Mouse (Mus musculus) heart, embryonic 13.5 days (tissue): ENCODE measurements around the gene Patl1. TPM values are rescaled to one million over a fixed set of nuclear protein-coding genes. Genes with fewer than 3 reads are reported as not detected.
"Not testable (repeated sequence)": the region's sequence is repeated elsewhere in the genome, so short reads cannot be mapped to it uniquely, and the experiment has no call there.

Experiments
- ATAC-seq: fragments of 200-750 bp; cut with Nextera tagmentation; 2 replicates; pipeline ENCODE4 v1.8.0; 2017; ENCODE audit warnings: moderate TSS enrichment; ENCODE audit not compliant: insufficient number of reproducible peaks, low FRiP score, low TSS enrichment; ENCODE audit errors: extremely low read depth
- H3K27ac ChIP-seq: fragments of 300-500 bp; sonication (generic); replicated peaks from 2 replicates; pipeline ENCODE4 v1.5.1; 2015; ENCODE audit warnings: moderate library complexity, mild to moderate bottlenecking, inconsistent platforms
- H3K27me3 ChIP-seq: fragments of 300-500 bp; sonication (generic); replicated peaks from 2 replicates; pipeline ENCODE4 v1.6.1; 2015; ENCODE audit warnings: mild to moderate bottlenecking, inconsistent platforms
- H3K36me3 ChIP-seq: fragments of 300-500 bp; sonication (generic); 2 replicates; pipeline ENCODE4 v1.6.1; 2015; ENCODE audit warnings: mild to moderate bottlenecking, inconsistent platforms
- H3K4me1 ChIP-seq: fragments of 300-500 bp; sonication (generic); 2 replicates; pipeline ENCODE4 v1.6.1; 2015; ENCODE audit warnings: inconsistent platforms
- H3K4me2 ChIP-seq: fragments of 300-500 bp; sonication (generic); 2 replicates; pipeline ENCODE4 v1.6.1; 2015; ENCODE audit warnings: inconsistent platforms, mild to moderate bottlenecking, moderate library complexity
- H3K4me3 ChIP-seq: fragments of 300-500 bp; sonication (generic); 2 replicates; pipeline ENCODE4 v1.5.1; 2015; ENCODE audit warnings: moderate library complexity, mild to moderate bottlenecking, inconsistent platforms
- H3K9ac ChIP-seq: fragments of 300-500 bp; sonication (generic); 2 replicates; pipeline ENCODE4 v1.6.1; 2015; ENCODE audit warnings: inconsistent platforms, mild to moderate bottlenecking, moderate library complexity
- H3K9me3 ChIP-seq: fragments of 300-500 bp; sonication (generic); 2 replicates; pipeline ENCODE4 v1.6.1; 2016; ENCODE audit warnings: inconsistent platforms
- WGBS: fragments of 180-500 bp; shearing (Covaris S2); methylation state at CpG from one replicate; pipeline ENCODE4 v1.1.7; 2015; ENCODE audit warnings: mixed read lengths; 5-methylcytosine and 5-hydroxymethylcytosine counted together
- polyA plus RNA-seq: library from polyadenylated mRNA; unstranded; fragments of >200 nt; fragmentation: Nextera tagmentation; extraction: Ambion mirVana; gene quantifications from 2 replicates; pipeline ENCODE4 v1.2.1, GENCODE M21; 2015

Gene Patl1
- polyA plus RNA-seq, 1 experiment from 2014 or later, result 16.0 TPM

DNA sequence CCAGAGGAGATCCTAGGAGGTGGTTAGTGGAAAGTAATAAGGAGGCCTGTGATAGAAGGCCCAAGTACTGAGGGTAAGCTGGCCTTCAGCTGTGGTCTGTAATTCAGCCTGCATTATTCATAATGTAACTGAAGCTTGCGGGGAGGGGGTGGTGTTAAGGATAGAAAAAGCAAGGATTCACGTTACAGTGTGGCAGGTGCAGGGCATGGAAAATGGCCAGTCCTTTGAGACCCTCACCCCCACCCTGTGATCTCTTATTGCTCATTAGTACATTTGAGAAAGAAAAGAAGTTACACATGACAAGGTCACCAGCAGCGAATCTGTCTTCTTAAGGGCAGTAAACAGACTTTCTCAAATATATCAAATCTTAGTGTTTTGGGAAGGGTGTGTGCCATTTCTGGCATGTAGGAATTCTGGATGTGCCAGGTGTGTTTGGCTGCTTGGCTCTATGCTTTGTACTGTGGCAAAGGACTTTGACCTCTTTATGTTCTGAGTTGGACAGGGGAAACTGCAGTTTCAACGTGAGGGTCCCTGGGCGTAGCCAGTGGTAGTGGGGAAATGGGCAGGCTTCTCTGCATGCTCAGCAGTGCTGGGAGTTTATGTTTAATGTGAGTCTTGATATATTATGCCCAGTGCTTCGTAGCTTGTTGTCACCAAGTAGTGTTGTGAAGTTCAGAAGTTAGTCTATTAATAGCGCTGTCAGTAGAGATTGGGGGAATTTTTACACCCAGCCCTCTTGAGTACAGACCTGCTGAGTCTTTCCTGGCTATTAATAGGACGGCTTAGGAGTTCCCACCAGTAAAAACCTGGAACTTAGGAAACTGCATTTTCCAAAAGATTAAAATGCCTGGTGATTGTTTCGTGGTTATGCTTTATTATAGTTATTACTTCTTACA lies 57.2 kb downstream of the Patl1 start:
- Histone ChIP-seq H3K4me2 (peak overlapping the region; percentile 67), H3K27me3 (no peaks in the 10 kb centered on the region), H3K4me3 (peak overlapping the region; percentile 31), H3K27ac (peak overlapping the region; percentile 96), H3K36me3 (peaks cover 56% of the 10 kb centered on the region), H3K4me1 (peaks cover 58% of the 10 kb centered on the region), H3K9me3 (no peaks in the 10 kb centered on the region), H3K9ac (peak overlapping the region; percentile 67)
- ATAC-seq, result no peak
- WGBS, result 49% methylated on average over 9 of the region's 9 CpGs

DNA sequence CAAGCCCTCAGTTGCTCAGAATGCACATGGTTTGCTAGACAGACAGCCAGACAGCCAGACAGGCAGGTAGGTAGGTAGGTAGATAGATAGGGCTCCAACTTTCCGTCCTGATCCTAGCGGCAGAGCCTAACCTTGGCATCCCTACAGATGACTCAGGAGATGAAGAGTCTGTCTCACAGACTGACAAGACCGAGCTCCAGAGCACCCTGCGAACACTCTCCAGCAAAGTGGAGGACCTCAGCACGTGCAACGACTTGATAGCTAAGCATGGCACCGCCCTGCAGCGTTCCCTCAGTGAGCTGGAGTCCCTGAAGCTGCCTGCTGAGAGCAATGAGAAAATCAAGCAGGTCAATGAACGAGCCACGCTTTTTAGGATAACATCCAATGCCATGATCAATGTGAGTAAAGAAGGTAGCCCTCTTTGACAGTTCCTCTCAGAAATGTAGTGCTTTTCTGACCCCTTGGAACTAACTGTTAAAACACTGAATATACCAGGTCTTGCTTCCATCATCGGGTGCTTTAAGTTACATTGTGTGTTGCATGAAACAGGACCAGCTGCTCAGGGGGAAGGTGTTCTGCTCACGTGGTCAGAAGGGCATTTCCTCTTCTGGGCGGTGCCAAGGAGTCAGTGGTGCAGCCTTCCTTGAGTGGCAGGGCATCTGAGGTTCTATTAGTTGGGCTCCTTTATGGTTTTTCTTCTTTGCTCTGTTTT lies 61.5 kb downstream of the Patl1 start:
- 83% methylated on average over 13 of the region's 13 CpGs for WGBS
- H3K27ac ChIP-seq, result no peak overlapping the region
- H3K36me3 ChIP-seq, result peaks cover 91% of the 10 kb centered on the region
- H3K9me3 ChIP-seq, result no peaks in the 10 kb centered on the region
- peaks cover 67% of the 10 kb centered on the region for H3K4me1 ChIP-seq
- H3K27me3 ChIP-seq, result no peaks in the 10 kb centered on the region
- no peak overlapping the region for H3K4me2 ChIP-seq
- H3K4me3 ChIP-seq, result no peak overlapping the region
- ATAC-seq, result no peak
- H3K9ac ChIP-seq, result no peak overlapping the region; the same call in 1 of the 2 replicates

DNA sequence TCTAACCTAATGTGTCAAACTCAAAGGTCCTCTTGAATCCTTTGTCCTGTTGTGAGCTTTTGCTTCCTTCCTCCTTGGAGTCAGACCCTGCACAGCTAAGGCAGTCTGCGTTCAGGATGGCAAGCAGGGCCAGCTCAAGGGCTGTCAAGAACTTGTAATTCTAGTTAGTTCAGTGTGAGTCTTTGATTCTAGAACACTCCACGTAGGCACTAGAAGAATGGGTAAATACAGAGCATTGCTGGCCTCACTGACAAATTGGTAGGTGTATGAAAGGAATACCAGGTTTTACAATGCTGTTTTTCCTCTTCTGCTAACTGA lies 62.0 kb downstream of the Patl1 start:
- H3K36me3 ChIP-seq, result peaks cover 91% of the 10 kb centered on the region
- no peaks in the 10 kb centered on the region for H3K27me3 ChIP-seq
- H3K4me1 ChIP-seq, result peaks cover 62% of the 10 kb centered on the region
- no peak overlapping the region for H3K4me3 ChIP-seq
- 83% methylated on average over 2 of the region's 2 CpGs for WGBS
- no peak for ATAC-seq
- no peaks in the 10 kb centered on the region for H3K9me3 ChIP-seq
- H3K27ac ChIP-seq, result no peak overlapping the region
- no peak overlapping the region for H3K4me2 ChIP-seq
- no peak overlapping the region; the same call in 1 of the 2 replicates for H3K9ac ChIP-seq

- ATAC-seq, result no peak
- peaks cover 100% of the 10 kb centered on the region for H3K36me3 ChIP-seq
- WGBS, result 57% methylated on average over 4 of the region's 4 CpGs
- no peak overlapping the region for H3K4me3 ChIP-seq
- peaks cover 52% of the 10 kb centered on the region for H3K4me1 ChIP-seq
- H3K27ac ChIP-seq, result peak overlapping the region; percentile 74
- no peak overlapping the region for H3K4me2 ChIP-seq
- no peaks in the 10 kb centered on the region for H3K27me3 ChIP-seq
- no peaks in the 10 kb centered on the region for H3K9me3 ChIP-seq
- H3K9ac ChIP-seq, result no peak overlapping the region
These were observed 63.5 kb downstream of the Patl1 start for GRCm38 (mm10) chr19:11975683-11976082.

DNA sequence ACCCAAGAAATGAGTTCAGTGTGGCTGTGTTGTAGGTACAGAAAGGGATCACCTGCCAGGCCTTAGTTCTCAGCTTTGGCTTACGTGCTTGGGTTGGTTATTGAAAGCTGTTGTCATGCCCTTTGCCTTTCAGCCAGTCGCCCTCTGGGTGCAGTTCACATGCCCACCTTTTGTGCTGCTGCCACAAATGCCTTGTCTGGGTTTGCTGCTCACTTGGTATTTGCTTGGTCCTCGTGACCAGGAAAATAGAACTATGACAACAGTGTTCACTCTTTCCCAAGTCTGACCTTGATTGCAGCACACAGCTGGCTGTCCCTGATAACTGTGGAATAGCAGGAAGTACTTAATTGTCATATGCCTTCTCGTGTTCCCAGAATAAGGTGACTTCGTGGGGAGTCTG lies 65.2 kb downstream of the Patl1 start:
- no peak for ATAC-seq
- Histone ChIP-seq H3K27ac (peak overlapping the region; percentile 74), H3K4me3 (no peak overlapping the region), H3K36me3 (peaks cover 99% of the 10 kb centered on the region), H3K4me2 (no peak overlapping the region), H3K9me3 (no peaks in the 10 kb centered on the region), H3K27me3 (no peaks in the 10 kb centered on the region), H3K9ac (peak overlapping the region; percentile 11; the same call in 1 of the 2 replicates), H3K4me1 (peaks cover 35% of the 10 kb centered on the region)
- 65% methylated on average over 5 of the region's 5 CpGs for WGBS

DNA sequence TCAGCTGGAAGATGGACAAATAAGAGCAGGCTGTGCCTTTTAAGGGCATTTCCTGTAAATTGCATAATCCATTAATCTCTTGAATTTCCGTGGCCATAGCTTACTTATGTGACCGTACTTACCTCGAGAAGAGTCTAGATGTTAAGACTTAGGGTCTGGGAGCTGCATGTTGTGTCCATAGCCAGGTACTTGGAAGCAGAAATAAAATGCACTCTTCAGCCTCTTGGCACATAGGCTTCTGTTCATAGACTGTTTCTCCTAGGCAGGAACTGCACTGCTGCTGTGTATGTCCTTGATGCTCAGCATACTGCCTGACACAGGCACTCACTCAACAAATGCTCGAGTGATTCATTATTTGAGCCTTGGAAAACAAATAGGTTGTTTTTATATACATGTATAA lies 68.3 kb downstream of the Patl1 start:
- 86% methylated on average over 4 of the region's 4 CpGs for WGBS
- H3K9ac ChIP-seq, result no peak overlapping the region
- no peak overlapping the region for H3K4me3 ChIP-seq
- peaks cover 23% of the 10 kb centered on the region for H3K4me1 ChIP-seq
- peaks cover 97% of the 10 kb centered on the region for H3K36me3 ChIP-seq
- no peak for ATAC-seq
- no peak overlapping the region for H3K27ac ChIP-seq
- H3K4me2 ChIP-seq, result no peak overlapping the region
- H3K27me3 ChIP-seq, result no peaks in the 10 kb centered on the region
- no peaks in the 10 kb centered on the region for H3K9me3 ChIP-seq

- H3K9ac ChIP-seq, H3K4me3 ChIP-seq, H3K9me3 ChIP-seq, H3K4me2 ChIP-seq, H3K27me3 ChIP-seq, H3K27ac ChIP-seq, ATAC-seq, H3K4me1 ChIP-seq: not testable (repeated sequence)
- peaks cover 97% of the 10 kb centered on the region for H3K36me3 ChIP-seq
- WGBS, result 81% methylated on average over 5 of the region's 5 CpGs
These were observed 72.4 kb downstream of the Patl1 start for GRCm38 (mm10) chr19:11984614-11985013.

GRCm38 (mm10) chr19:11987841-11988240 lies 75.6 kb downstream of the Patl1 start:
- Histone ChIP-seq H3K9me3 (no peaks in the 10 kb centered on the region), H3K27me3 (no peaks in the 10 kb centered on the region), H3K36me3 (peaks cover 98% of the 10 kb centered on the region), H3K9ac (no peak overlapping the region), H3K4me3 (no peak overlapping the region), H3K27ac (no peak overlapping the region), H3K4me2 (no peak overlapping the region), H3K4me1 (no peaks in the 10 kb centered on the region)
- 79% methylated on average over 3 of the region's 3 CpGs for WGBS
- ATAC-seq, result no peak

DNA sequence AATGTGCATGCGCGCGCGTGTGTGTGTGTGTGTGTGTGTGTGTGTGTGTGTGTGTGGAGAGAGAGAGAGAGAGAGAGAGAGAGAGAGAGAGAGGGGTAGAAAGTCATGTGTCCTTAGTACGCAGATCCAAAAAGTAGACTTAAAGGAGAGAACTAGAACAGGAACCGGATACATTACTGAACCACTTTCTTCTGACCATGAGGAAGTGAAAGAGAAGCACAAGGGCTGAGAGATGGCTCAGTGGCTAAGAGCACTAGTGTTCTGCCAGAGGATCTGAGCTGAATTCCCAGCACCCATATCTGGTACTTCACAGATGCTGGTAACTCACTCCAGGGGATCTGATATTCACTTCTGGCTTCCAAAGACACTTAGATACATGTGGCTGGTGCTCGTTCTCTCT lies 77.1 kb downstream of the Patl1 start:
- H3K9me3 ChIP-seq, result no peaks in the 10 kb centered on the region
- H3K9ac ChIP-seq, result no peak overlapping the region
- H3K36me3 ChIP-seq, result peaks cover 96% of the 10 kb centered on the region
- 96% methylated on average over 7 of the region's 7 CpGs for WGBS
- no peaks in the 10 kb centered on the region for H3K27me3 ChIP-seq
- no peaks in the 10 kb centered on the region for H3K4me1 ChIP-seq
- no peak for ATAC-seq
- H3K4me2 ChIP-seq, result no peak overlapping the region
- no peak overlapping the region for H3K4me3 ChIP-seq
- H3K27ac ChIP-seq, result no peak overlapping the region

GRCm38 (mm10) chr19:11992034-11992433 lies 79.8 kb downstream of the Patl1 start:
- WGBS, result 90% methylated on average over 9 of the region's 9 CpGs
- H3K27ac ChIP-seq, result no peak overlapping the region
- peaks cover 86% of the 10 kb centered on the region for H3K36me3 ChIP-seq
- H3K4me2 ChIP-seq, result no peak overlapping the region
- no peaks in the 10 kb centered on the region for H3K9me3 ChIP-seq
- no peak overlapping the region for H3K4me3 ChIP-seq
- H3K27me3 ChIP-seq, result no peaks in the 10 kb centered on the region
- no peak overlapping the region for H3K9ac ChIP-seq
- H3K4me1 ChIP-seq, result peaks cover 14% of the 10 kb centered on the region
- ATAC-seq, result no peak

GRCm38 (mm10) chr19:11992441-11993029 lies 80.3 kb downstream of the Patl1 start:
- no peak for ATAC-seq
- Histone ChIP-seq H3K4me2 (no peak overlapping the region), H3K4me3 (no peak overlapping the region), H3K27ac (no peak overlapping the region), H3K9ac (no peak overlapping the region), H3K9me3 (no peaks in the 10 kb centered on the region), H3K36me3 (peaks cover 81% of the 10 kb centered on the region), H3K27me3 (no peaks in the 10 kb centered on the region), H3K4me1 (peaks cover 14% of the 10 kb centered on the region)
- 83% methylated on average over 10 of the region's 10 CpGs for WGBS
